Mouse (Mus musculus): ENCODE results near the gene Ggt5.
A peak's percentile ranks its signal among the peaks of the same experiment; 100 is the strongest.
"Not testable (repeated sequence)": the region's sequence is repeated elsewhere in the genome, so short reads cannot be mapped to it uniquely, and the experiment has no call there.

Gene Ggt5

GRCm38 (mm10) chr10:75589129-75589528 lies at the start of gene Ggt5:
Gene Ggt5 (plus strand): TSS chr10:75589340.
- peak; percentile 21 for DNase-seq (ENCODE audit: low spot score)

GRCm38 (mm10) chr10:75547901-75548300 lies 41.2 kb upstream of the Ggt5 start:
- no peak for DNase-seq (ENCODE audit: low spot score)

GRCm38 (mm10) chr10:75548486-75548885 lies 40.7 kb upstream of the Ggt5 start:
- no peak for DNase-seq (ENCODE audit: low spot score)

GRCm38 (mm10) chr10:75549886-75550285 lies 39.3 kb upstream of the Ggt5 start:
- DNase-seq (ENCODE audit: low spot score), result no peak

- no peak for DNase-seq (ENCODE audit: low spot score)
These were observed 38.0 kb upstream of the Ggt5 start for GRCm38 (mm10) chr10:75551175-75551574.

- no peak for DNase-seq (ENCODE audit: low spot score)
These were observed 37.0 kb upstream of the Ggt5 start for GRCm38 (mm10) chr10:75552106-75552505.

- DNase-seq (ENCODE audit: low spot score), result no peak
These were observed 36.3 kb upstream of the Ggt5 start for GRCm38 (mm10) chr10:75552701-75553450.

- DNase-seq (ENCODE audit: low spot score), result no peak
These were observed 35.0 kb upstream of the Ggt5 start for GRCm38 (mm10) chr10:75554090-75554489.

GRCm38 (mm10) chr10:75555557-75555956 lies 33.6 kb upstream of the Ggt5 start:
- DNase-seq (ENCODE audit: low spot score), result no peak

- peak; percentile 87 for DNase-seq (ENCODE audit: low spot score)
These were observed 33.1 kb upstream of the Ggt5 start for GRCm38 (mm10) chr10:75556026-75556425.

- DNase-seq (ENCODE audit: low spot score), result peak; percentile 31
These were observed 30.6 kb upstream of the Ggt5 start for GRCm38 (mm10) chr10:75558515-75558914.

- DNase-seq (ENCODE audit: low spot score), result no peak
These were observed 30.0 kb upstream of the Ggt5 start for GRCm38 (mm10) chr10:75559041-75559675.

- DNase-seq (ENCODE audit: low spot score), result peak; percentile 33
These were observed 29.2 kb upstream of the Ggt5 start, which contains the start of gene Lrrc75b for GRCm38 (mm10) chr10:75559676-75560548. Gene Lrrc75b (minus strand): TSS chr10:75560330.

- no peak for DNase-seq (ENCODE audit: low spot score)
These were observed 28.6 kb upstream of the Ggt5 start for GRCm38 (mm10) chr10:75560549-75560899.

- DNase-seq (ENCODE audit: low spot score), result no peak
These were observed 28.0 kb upstream of the Ggt5 start, which contains the start of gene Ggt1 for GRCm38 (mm10) chr10:75561071-75561654. Gene Ggt1 (plus strand): TSS chr10:75561604.

GRCm38 (mm10) chr10:75562596-75562995 lies 26.5 kb upstream of the Ggt5 start:
- no peak for DNase-seq (ENCODE audit: low spot score)

- no peak for DNase-seq (ENCODE audit: low spot score)
These were observed 24.4 kb upstream of the Ggt5 start for GRCm38 (mm10) chr10:75564687-75565265.

- DNase-seq (ENCODE audit: low spot score), result no peak
These were observed 23.7 kb upstream of the Ggt5 start for GRCm38 (mm10) chr10:75565436-75565835.

GRCm38 (mm10) chr10:75565906-75566305 lies 23.2 kb upstream of the Ggt5 start:
- no peak for DNase-seq (ENCODE audit: low spot score)

GRCm38 (mm10) chr10:75566321-75566720 lies 22.8 kb upstream of the Ggt5 start:
- no peak for DNase-seq (ENCODE audit: low spot score)

GRCm38 (mm10) chr10:75566765-75567164 lies 22.4 kb upstream of the Ggt5 start:
- DNase-seq (ENCODE audit: low spot score), result not testable (repeated sequence)

- no peak for DNase-seq (ENCODE audit: low spot score)
These were observed 21.1 kb upstream of the Ggt5 start for GRCm38 (mm10) chr10:75568029-75568428.
